Mouse (Mus musculus): ENCODE results near the gene Samd4b.

Samd4b gene

GRCm38 (mm10) chr7:28587644-28588043, 10.3 kb downstream of the Samd4b start:
- no peak for DNase-seq (ENCODE audit: low spot score in 2 of 2)

DNA sequence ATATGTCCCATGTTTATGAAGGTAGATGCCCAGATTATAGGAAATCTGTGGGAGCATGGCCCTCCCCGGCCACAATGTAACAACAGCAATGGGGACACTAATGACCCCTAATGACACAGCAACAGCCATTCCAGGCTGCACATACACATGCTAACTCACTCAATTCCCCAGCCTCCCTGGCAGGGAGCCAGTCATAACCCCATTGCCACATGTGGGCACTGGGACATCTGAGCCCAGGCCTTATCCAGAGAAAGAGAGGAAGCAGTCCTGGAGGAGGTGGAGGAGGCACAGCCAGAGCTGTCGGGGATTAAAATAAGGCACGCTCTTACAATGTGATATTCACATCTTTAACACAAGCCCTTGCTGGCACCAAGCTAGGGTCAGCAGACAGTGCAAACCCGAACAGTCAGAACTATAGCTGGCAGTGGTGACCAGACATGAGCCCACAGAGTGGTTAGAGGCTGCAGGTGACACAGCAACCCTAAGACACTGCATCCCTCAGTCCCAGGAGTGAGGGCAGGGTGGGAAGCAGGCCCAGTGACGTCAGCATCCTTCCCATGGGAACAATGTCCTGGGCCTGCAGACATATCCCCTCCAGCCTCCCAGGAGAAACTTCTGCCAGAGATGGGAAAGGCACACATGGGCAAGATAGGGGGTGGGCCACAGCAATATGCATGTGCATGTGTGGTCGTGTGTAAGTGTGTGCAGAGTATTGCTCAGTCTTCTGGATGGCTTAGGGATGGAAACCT, 11.1 kb downstream of the Samd4b start:
- DNase-seq (ENCODE audit: low spot score in 2 of 2): no peak

DNA sequence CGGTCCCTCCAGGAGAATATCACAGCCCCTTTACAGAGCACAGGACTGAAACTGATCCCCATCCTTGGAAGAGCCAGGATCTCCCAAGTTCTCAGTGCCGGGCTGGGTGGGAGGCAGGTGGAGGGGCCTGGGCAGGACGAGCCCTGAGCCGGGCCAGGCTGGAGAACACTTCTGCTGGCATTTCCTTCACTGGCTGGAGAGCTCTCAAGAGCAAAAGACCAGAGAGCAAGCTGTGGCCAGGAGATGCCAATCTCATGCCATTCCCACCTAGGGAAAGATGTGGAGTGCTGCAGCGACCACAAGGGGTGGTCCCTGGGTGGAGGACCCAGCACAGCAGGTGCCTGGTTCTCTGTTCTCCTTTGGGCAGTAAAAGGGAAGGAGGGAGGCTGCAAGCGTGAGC, 12.9 kb downstream of the Samd4b start:
- DNase-seq (ENCODE audit: low spot score in 2 of 2): no peak

DNA sequence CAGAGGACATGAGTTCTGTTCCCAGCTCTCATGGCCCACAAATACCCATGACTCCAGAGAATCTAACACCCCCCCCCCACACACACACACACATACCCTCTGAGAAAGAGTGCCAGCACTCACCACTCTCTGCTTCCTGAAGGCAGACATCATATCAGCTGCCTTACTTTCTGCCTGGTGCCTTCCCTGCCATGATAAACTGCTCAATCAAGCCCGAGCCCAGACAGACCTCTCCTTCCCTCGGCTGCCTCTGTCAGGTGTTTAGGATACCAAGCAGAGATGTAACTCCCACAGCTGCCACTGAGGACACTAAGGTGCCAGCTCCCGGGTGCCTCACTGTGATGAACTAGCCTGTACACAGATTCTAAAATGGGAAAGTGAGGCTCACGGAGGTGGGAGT, 13.5 kb downstream of the Samd4b start:
- no peak for DNase-seq (ENCODE audit: low spot score in 2 of 2)

GRCm38 (mm10) chr7:28583570-28584344, 14.2 kb downstream of the Samd4b start:
- DNase-seq (ENCODE audit: low spot score in 2 of 2): peak in 1 of 2 experiments; percentile 49

DNA sequence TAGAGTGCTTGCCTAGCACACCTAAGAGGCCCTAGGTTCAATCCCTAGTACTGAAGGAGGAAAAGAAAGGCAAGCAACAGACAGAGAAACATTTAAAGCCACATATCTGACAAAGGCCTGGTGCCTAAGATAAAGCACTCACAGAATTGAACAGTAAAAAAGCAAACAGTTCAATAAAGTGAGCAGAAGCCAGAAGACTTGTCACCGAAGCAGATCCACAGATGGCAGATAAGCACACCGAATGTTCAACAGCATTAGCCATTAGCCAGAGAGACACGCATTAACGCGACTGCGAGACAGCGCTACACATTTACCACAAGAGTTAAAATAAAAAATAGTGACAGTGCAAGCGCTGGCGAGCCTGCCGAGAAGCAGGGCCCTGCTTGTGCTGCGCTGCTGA, 15.1 kb downstream of the Samd4b start:
- no peak for DNase-seq (ENCODE audit: low spot score in 2 of 2)

DNA sequence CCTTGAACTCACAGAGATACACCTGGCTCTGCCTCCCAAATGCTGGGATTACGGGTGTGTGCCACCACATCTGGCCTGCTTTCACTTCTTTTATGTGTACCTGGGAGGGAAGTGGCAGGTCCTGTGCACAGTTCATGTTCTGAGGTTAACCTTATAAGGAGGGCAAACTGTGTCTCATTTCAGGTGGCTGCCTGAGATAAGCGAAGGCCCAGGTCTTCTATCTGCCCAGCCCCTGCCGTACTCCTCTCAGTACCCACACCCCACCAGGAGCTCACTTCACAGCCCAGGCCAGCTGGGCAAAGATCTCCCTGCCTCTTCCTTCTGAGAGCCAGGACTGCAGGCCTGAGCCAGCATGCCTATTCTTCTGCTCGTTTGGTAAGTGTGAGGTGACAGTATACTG, 16.2 kb downstream of the Samd4b start:
- no peak for DNase-seq (ENCODE audit: low spot score in 2 of 2)

DNA sequence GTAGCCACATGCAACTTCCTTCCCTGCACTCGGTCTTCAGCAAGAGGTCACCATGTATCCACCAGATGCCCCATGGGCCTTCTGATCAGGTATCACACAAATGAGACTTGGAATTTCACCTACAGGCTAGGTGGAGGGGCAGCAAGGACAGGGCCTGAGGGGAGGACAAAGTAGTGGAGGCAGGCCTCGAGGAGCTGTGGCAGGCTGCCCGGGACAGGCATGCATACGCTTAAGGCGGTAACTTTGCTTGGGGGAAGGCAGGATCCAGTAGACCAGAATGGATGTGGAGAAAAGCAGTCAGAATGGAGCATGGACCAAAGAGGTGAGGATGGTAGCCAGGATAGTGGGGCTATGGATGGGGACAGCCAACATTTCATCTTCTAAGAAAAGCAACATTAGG, 18.1 kb downstream of the Samd4b start:
- no peak for DNase-seq (ENCODE audit: low spot score in 2 of 2)

DNA sequence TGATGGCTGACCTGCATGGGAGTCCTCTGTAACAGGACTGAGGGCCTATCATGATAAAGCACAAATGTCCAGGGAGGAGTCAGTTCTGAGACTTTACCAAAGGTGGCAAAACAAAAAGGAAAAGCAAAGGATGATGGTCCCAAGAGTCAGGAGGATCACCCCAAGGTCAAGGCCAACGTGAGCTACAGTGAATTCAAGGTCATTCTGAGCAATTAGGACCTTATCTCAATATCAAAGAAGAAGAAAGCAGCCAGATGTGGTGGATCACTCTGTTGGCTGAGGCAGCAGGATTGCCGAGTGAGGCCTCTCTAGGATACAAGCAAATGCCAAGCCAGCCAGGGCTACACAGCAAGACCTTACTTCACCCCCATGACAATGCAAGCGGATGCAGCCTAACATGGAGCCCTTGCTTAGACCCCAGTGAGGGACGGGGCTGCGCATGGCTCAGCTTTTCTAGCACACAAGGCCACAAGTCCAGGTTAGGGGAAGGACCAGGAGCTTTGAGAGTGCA, 19.3 kb downstream of the Samd4b start:
- DNase-seq (ENCODE audit: low spot score in 2 of 2): no peak

DNA sequence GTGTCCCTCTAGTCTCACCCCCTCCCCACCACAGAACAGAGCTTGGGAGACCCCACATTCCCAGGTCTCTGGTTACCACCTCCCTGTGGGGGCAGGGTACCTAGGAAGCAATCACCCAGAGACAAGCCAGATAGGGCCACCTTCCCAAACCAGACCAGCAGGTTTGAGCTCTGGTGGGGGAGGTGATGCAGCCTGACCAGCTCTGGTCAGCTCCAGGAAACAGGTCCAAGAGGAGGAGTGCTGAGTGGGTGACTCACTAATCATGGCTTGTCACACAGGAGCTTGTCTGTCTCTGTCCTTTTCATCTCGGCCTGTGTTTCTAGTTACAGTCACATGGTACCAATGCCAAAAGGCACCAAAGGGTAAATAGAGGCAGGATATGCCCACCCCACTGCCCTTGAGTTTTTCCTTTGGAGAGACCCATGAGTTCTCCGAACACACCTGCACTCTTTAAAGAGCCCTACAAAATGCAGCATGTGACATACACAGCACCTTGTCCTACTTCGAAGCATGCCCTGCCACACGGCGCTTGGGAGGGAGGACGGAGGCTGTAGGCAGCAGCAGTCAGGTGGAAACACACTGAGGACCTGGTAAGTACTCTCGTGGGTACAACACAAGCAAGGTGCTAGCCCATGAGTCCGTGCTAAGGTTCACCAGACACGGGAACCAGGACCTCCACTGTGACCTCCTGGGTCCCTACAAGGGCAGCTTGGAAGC, 20.0 kb downstream of the Samd4b start:
- DNase-seq (ENCODE audit: low spot score in 2 of 2): no peak

- no peak for DNase-seq (ENCODE audit: low spot score in 2 of 2)
These were observed 21.6 kb downstream of the Samd4b start for GRCm38 (mm10) chr7:28576271-28576914.

DNA sequence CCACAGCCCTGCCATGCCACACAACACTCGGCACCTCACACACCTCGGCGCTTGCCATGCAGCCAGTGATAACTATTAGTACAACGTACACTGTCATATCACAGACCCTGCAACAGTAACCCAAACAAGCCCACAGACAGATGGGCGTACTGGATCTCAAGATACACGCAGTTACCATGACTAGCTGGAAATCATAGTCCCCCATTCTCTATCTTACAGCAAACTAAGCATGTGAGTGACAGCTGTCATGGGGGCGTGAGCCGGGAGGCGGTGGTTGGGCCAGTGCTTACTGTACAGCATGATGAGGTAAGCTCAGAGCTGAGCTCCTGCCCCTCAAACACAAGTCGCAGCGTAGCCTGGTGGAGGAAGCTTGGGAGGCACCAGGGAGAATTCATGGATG, 22.3 kb downstream of the Samd4b start:
- no peak for DNase-seq (ENCODE audit: low spot score in 2 of 2)

DNA sequence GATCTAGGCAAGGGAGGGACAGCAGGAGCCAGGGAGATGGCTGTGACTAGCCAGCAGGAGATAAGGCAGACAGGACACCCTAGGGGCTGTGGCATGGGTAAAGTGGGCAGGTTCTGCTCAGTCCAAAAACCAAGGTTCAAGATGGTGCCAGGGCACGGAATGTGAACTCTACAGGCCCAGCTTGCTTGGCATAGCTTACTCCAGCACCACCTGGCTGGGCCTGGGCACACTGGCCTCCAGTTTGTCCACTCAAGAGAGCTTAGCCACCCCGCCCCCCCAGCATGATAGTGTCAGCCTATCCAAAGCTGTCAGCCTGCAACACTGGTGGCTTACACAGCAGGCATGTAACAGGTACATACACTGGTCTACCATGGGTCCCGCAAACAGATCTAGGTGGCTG, 24.7 kb downstream of the Samd4b start:
- DNase-seq (ENCODE audit: low spot score in 2 of 2): no peak

- DNase-seq (ENCODE audit: low spot score in 2 of 2): no peak
These were observed 25.3 kb downstream of the Samd4b start for GRCm38 (mm10) chr7:28572689-28573088.

DNA sequence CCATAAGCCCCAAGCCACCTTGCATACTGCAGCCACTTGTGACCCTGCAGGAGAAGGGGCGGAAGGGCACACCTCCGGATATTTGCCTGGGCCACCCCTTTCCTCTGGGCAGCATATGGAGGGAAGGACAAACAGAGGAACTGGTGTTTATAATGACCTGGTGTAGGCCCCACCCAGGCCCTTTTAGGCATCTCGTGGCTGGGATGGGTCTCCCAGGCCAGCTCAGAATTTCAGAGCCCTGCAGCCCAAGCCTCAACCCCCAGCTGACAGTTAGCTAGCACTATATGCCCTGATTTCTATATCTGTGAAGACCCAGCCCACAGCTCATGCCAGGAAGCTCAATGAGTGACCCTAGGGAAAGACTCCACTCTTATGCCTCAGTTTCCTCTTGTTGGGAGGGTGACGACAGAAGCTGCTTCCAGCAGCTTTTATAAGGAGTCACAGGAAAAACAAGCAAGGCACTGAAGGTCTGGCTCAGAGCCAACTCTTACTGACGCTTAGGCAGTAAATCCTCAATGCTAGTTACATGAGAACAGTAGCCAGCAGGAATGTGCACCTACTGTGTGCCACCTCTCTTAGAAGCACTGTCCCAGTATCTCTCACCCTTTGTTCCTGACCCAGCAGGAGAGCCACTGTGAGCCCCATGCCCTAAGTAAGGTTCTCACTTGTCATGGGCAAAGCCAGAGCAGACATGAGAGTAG, 26.8 kb downstream of the Samd4b start:
- no peak for DNase-seq (ENCODE audit: low spot score in 2 of 2)

GRCm38 (mm10) chr7:28570291-28570981, 27.5 kb downstream of the Samd4b start:
- no peak for DNase-seq (ENCODE audit: low spot score in 2 of 2)

DNA sequence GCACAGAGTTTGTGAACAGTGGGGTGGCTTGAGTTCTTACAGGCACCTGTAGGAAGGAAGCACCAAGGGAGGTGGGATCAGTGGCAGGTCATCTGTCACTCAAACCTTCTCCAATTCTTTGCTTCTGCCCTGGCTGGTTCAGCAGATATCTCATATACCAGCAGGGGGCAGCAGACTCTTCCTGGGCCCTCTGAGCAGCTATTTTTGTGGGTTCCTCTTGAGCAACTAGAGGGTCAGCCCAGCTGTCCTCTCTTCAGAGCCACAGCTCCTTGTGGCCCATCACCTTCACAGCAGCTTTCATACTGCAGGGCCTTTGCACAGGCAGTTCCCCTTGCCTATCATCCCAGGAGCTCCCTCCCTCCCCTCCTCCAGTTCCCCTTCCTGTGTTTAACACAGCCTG, 29.7 kb downstream of the Samd4b start:
- DNase-seq (ENCODE audit: low spot score in 2 of 2): peak in 1 of 2 experiments; percentile 70

DNA sequence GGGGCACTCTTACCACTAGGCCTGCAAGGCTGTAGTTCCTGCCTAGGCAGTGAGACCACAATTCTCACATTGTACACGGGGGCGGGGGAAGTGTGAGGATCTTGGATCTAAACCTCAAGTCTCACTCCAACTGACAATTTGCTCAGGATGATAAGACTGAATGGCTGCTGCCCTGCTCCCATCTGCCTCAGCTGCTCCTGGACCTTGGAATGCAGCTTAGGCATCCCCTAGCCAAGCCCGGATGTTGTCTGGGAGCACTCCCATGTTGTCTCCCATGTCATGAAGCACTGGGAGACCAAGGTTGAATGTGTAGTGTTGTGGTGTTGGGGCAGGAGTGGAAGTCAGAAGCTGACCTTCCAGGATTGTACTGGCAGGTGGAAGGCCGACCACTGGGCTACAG, 30.4 kb downstream of the Samd4b start:
- DNase-seq (ENCODE audit: low spot score in 2 of 2): no peak

DNA sequence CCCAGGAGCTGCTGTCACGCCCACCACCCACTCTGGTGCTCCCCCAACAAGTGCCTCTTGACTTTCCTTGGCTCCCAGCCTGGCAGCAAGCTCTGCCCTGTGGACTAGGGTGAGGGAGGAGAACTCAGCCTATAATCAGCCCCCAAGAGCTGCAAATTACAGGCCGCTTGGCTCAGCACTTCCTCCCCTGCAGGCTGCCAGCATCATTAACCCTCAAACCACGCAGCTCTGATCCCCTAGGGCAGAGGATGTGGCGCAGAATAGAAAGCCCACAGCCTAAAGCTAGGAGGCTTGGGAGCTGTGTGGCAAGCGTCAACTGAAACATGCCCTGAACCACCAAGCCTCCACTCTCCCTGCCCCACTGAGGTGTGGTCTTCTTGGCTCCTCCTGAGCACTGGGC, 32.5 kb downstream of the Samd4b start:
- DNase-seq (ENCODE audit: low spot score in 2 of 2): no peak

DNA sequence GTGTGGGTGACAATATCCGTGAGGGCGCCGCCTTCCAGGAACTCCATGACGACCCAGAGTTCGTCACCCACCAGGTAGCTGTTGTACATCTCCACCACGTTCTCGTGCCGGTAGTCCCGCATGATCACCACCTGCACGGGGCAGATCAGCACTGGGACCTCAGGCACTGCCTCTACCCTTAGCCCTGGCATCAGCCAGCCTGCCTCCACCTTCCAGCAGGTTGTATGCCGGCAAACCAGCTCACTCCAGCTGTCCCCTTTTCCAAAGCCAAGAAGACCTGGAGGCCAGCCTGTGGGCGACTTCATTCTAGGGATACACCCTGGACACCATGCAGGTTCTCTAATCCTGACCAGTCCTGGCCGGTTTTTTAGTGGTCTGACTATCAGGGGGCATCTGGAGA, 35.0 kb downstream of the Samd4b start:
- no peak for DNase-seq (ENCODE audit: low spot score in 2 of 2)

DNA sequence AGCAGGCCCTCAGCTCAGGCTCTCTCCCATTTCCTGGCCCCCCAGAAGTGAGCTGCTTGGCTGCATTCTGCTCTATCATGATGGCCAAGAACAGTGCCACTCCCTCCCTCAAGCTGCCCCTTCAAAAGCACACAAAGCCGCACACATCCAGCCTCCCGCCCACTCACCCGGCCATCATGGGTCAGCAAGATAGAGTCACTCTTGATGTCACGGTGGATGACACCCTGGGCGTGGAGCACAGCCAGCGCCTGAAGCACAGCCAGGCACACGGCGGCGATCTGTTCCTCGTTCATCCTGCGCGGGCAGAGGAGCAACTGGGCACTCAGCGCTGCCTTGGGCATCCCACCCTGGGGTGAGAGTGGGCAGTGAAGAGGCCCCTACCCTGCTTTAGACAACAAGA, 35.6 kb downstream of the Samd4b start:
- no peak for DNase-seq (ENCODE audit: low spot score in 2 of 2)

Data from left cerebral cortex, adult 9 months (tissue).